Mouse (Mus musculus) myocyte (in vitro differentiated cells): Measurements from ENCODE around the gene Gm21987.

Experiments
- CEBPB ChIP-seq: IDR thresholded peaks from 2 replicates; pipeline ENCODE4 v1.6.1; 2011; ENCODE audit warnings: mild to moderate bottlenecking, moderate library complexity; ENCODE audit not compliant: poor library complexity, insufficient read depth, severe bottlenecking
- E2F4 ChIP-seq: IDR thresholded peaks from one replicate; pipeline ENCODE4 v1.6.1; 2011; ENCODE audit warnings: mild to moderate bottlenecking, control low read depth, moderate library complexity; ENCODE audit not compliant: insufficient read depth
- MAX ChIP-seq: IDR thresholded peaks from one replicate; pipeline ENCODE4 v1.6.1; 2011; ENCODE audit warnings: low read depth, mild to moderate bottlenecking, control low read depth
- MYOD1 ChIP-seq, 3 experiments: IDR thresholded peaks; one replicate each; pipeline ENCODE4 v1.6.1; 2011; ENCODE audit warnings: control low read depth in 2 of 3, low read depth in 2 of 3, mild to moderate bottlenecking in 2 of 3, moderate library complexity in 1 of 3; ENCODE audit not compliant: insufficient read length in 2 of 3, control insufficient read depth in 1 of 3
- MYOG ChIP-seq, 3 experiments: IDR thresholded peaks; one replicate each; pipeline ENCODE4 v1.6.1; 2011; ENCODE audit warnings: control low read depth in 2 of 3, low read depth in 2 of 3, mild to moderate bottlenecking in 2 of 3; ENCODE audit not compliant: insufficient read length in 2 of 3, control insufficient read depth in 1 of 3, insufficient read depth in 1 of 3
- POLR2A ChIP-seq: IDR thresholded peaks from one replicate; pipeline ENCODE4 v1.6.1; 2011; ENCODE audit warnings: low read depth, mild to moderate bottlenecking, control low read depth, moderate library complexity; ENCODE audit not compliant: insufficient read length
- POLR2AphosphoS2 ChIP-seq: IDR thresholded peaks from one replicate; pipeline ENCODE4 v1.6.1; 2011; ENCODE audit warnings: low read depth, control low read depth; ENCODE audit not compliant: insufficient read length
- REST ChIP-seq: IDR thresholded peaks from one replicate; pipeline ENCODE4 v1.6.1; 2011; ENCODE audit warnings: mild to moderate bottlenecking, control low read depth, moderate library complexity; ENCODE audit not compliant: insufficient read depth, insufficient read length
- SRF ChIP-seq: IDR thresholded peaks from one replicate; pipeline ENCODE4 v1.6.1; 2011; ENCODE audit warnings: low read depth; ENCODE audit not compliant: control insufficient read depth, insufficient read length
- TCF12 ChIP-seq: IDR thresholded peaks from one replicate; pipeline ENCODE4 v1.6.1; 2011; ENCODE audit warnings: mild to moderate bottlenecking, control low read depth; ENCODE audit not compliant: poor library complexity, insufficient read depth, severe bottlenecking
- TCF3 ChIP-seq: IDR thresholded peaks from one replicate; pipeline ENCODE4 v1.6.1; 2011; ENCODE audit warnings: low read depth, control low read depth; ENCODE audit not compliant: insufficient read length
- USF1 ChIP-seq: IDR thresholded peaks from one replicate; pipeline ENCODE4 v1.6.1; 2011; ENCODE audit warnings: low read depth, mild to moderate bottlenecking, control low read depth, moderate library complexity

GRCm38 (mm10) chr16:38298410-38298809 lies 48.4 kb upstream of the Gm21987 start:
- TF ChIP-seq POLR2A (no peak), MAX (no peak), USF1 (no peak), POLR2AphosphoS2 (no peak), MYOG (IDR thresholded peaks at IDR 0.05; ENCODE audit: control insufficient read depth in 1 of 3, insufficient read depth in 1 of 3, insufficient read length in 2 of 3, low read depth in 2 of 3) (no peak), CEBPB (no peak), MYOD1 (IDR thresholded peaks at IDR 0.05; ENCODE audit: control insufficient read depth in 1 of 3, insufficient read length in 2 of 3, low read depth in 2 of 3) (no peak), REST (no peak), E2F4 (no peak), TCF12 (no peak), TCF3 (no peak), SRF (no peak)
